Mouse (Mus musculus): ENCODE data around the gene C1qtnf12. TPM values are rescaled to one million over a fixed set of nuclear protein-coding genes. Genes with fewer than 3 reads are reported as not detected.
A peak's percentile ranks its signal among the peaks of the same experiment; 100 is the strongest.

Gene C1qtnf12
- polyA plus RNA-seq, 1 experiment = 186 TPM

GRCm38 (mm10) chr4:155992906-155993547 is 30.9 kb downstream of the C1qtnf12 start:
- Histone ChIP-seq H3K4me3 (ENCODE audit: low read depth, low read length) (peak overlapping the region; percentile 98), H3K4me1 (ENCODE audit: control insufficient read depth, insufficient read depth, insufficient read length, low read length) (peaks cover 10% of the 10 kb centered on the region), H3K27ac (ENCODE audit: insufficient read depth, low read depth, low read length) (peak overlapping the region; percentile 97), H3K36me3 (ENCODE audit: control insufficient read depth, insufficient read depth, low read length) (peaks cover 15% of the 10 kb centered on the region), H3K27me3 (ENCODE audit: control insufficient read depth, insufficient read depth, low read length) (no peaks in the 10 kb centered on the region)
- no peak for TF ChIP-seq CTCF (IDR thresholded peaks at IDR 0.05; ENCODE audit: extremely low read depth, insufficient read length, insufficient replicate concordance, low read depth, low read length)
- TF ChIP-seq POLR2A (IDR thresholded peaks at IDR 0.05; ENCODE audit: low read depth, low read length) = peak; percentile 24; the same call in 1 of the 2 replicates
- WGBS = under 1% methylated on average over 70 of the region's 70 CpGs

- WGBS = 1% methylated on average over 15 of the region's 15 CpGs
- H3K4me1 ChIP-seq (ENCODE audit: control insufficient read depth, insufficient read depth, insufficient read length, low read length) = peaks cover 10% of the 10 kb centered on the region
- H3K27me3 ChIP-seq (ENCODE audit: control insufficient read depth, insufficient read depth, low read length) = no peaks in the 10 kb centered on the region
- no peak for TF ChIP-seq POLR2A (IDR thresholded peaks at IDR 0.05; ENCODE audit: low read depth, low read length)
- no peak for TF ChIP-seq CTCF (IDR thresholded peaks at IDR 0.05; ENCODE audit: extremely low read depth, insufficient read length, insufficient replicate concordance, low read depth, low read length)
- peak overlapping the region; percentile 98 for H3K4me3 ChIP-seq (ENCODE audit: low read depth, low read length)
- H3K36me3 ChIP-seq (ENCODE audit: control insufficient read depth, insufficient read depth, low read length) = peaks cover 20% of the 10 kb centered on the region
- H3K27ac ChIP-seq (ENCODE audit: insufficient read depth, low read depth, low read length) = peak overlapping the region; percentile 97
Measured at GRCm38 (mm10) chr4:155993606-155994005, 31.5 kb downstream of the C1qtnf12 start.

DNA sequence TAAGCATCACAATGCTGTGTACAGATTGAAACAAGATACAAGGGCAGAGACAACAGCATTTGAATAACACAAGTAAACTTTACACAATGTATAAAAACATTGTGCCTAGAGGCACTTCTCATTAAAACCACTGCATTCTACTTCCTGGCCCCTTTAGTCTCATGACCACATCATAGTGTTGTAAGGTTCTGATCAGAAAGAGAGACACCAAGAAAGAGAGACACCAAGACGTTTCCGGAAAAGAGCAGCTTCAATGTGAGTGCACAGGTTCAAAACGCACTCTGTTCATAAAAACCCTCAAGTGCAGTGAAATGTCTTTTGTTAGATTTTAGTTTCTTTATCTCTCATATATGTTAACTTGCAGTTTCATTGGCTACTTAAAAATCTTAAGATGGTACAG is 42.0 kb downstream of the C1qtnf12 start:
- WGBS = 87% methylated on average over 3 of the region's 3 CpGs
- no peak for TF ChIP-seq CTCF (IDR thresholded peaks at IDR 0.05; ENCODE audit: extremely low read depth, insufficient read length, insufficient replicate concordance, low read depth, low read length)
- no peak for TF ChIP-seq POLR2A (IDR thresholded peaks at IDR 0.05; ENCODE audit: low read depth, low read length)
- no peaks in the 10 kb centered on the region for H3K27me3 ChIP-seq (ENCODE audit: control insufficient read depth, insufficient read depth, low read length)
- H3K27ac ChIP-seq (ENCODE audit: insufficient read depth, low read depth, low read length) = no peak overlapping the region
- no peak overlapping the region for H3K4me3 ChIP-seq (ENCODE audit: low read depth, low read length)
- H3K4me1 ChIP-seq (ENCODE audit: control insufficient read depth, insufficient read depth, insufficient read length, low read length) = no peaks in the 10 kb centered on the region
- H3K36me3 ChIP-seq (ENCODE audit: control insufficient read depth, insufficient read depth, low read length) = peaks cover 82% of the 10 kb centered on the region

GRCm38 (mm10) chr4:156008369-156008768 is 46.3 kb downstream of the C1qtnf12 start:
- H3K27ac ChIP-seq (ENCODE audit: insufficient read depth, low read depth, low read length) = no peak overlapping the region
- H3K36me3 ChIP-seq (ENCODE audit: control insufficient read depth, insufficient read depth, low read length) = peaks cover 82% of the 10 kb centered on the region
- 94% methylated on average over 4 of the region's 4 CpGs for WGBS
- no peaks in the 10 kb centered on the region for H3K27me3 ChIP-seq (ENCODE audit: control insufficient read depth, insufficient read depth, low read length)
- no peak overlapping the region for H3K4me3 ChIP-seq (ENCODE audit: low read depth, low read length)
- TF ChIP-seq CTCF (IDR thresholded peaks at IDR 0.05; ENCODE audit: extremely low read depth, insufficient read length, insufficient replicate concordance, low read depth, low read length) (no peak), POLR2A (IDR thresholded peaks at IDR 0.05; ENCODE audit: low read depth, low read length) (no peak)
- no peaks in the 10 kb centered on the region for H3K4me1 ChIP-seq (ENCODE audit: control insufficient read depth, insufficient read depth, insufficient read length, low read length)

DNA sequence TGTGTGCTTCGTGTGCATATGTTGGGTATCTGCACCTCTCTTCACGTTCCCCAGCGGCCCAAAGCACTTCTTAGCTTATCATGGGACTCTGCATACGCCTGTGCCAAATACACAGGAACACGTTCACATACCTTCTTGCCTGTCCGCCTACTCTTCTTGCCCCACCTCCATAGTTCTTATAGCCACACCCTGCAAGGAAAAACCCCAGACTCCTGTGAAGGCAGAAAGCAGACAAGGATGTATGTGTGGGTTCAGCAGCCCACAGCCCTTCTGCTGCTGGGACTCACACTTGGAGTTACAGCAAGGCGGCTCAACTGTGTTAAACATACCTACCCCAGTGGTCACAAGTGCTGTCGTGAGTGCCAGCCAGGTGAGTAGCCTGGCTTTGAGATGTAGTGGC is 51.5 kb downstream of the C1qtnf12 start, which contains the start of gene Tnfrsf4:
Tnfrsf4 (plus strand) TSS at position 207 of the 400 bp plus-strand sequence.
- peaks cover 59% of the 10 kb centered on the region for H3K36me3 ChIP-seq (ENCODE audit: control insufficient read depth, insufficient read depth, low read length)

GRCm38 (mm10) chr4:156014436-156014835 is 52.3 kb downstream of the C1qtnf12 start:
- no peak overlapping the region for H3K27ac ChIP-seq (ENCODE audit: insufficient read depth, low read depth, low read length)
- peaks cover 1% of the 10 kb centered on the region; the same call in 1 of the 2 replicates for H3K4me1 ChIP-seq (ENCODE audit: control insufficient read depth, insufficient read depth, insufficient read length, low read length)
- H3K36me3 ChIP-seq (ENCODE audit: control insufficient read depth, insufficient read depth, low read length) = peaks cover 51% of the 10 kb centered on the region
- H3K27me3 ChIP-seq (ENCODE audit: control insufficient read depth, insufficient read depth, low read length) = no peaks in the 10 kb centered on the region
- H3K4me3 ChIP-seq (ENCODE audit: low read depth, low read length) = no peak overlapping the region
- 89% methylated on average over 2 of the region's 2 CpGs for WGBS
- TF ChIP-seq CTCF (IDR thresholded peaks at IDR 0.05; ENCODE audit: extremely low read depth, insufficient read length, insufficient replicate concordance, low read depth, low read length) (no peak), POLR2A (IDR thresholded peaks at IDR 0.05; ENCODE audit: low read depth, low read length) (no peak)

More for the DNA sequence above, 51.5 kb downstream of the C1qtnf12 start, which contains the start of gene Tnfrsf4:
- WGBS = 74% methylated on average over 8 of the region's 8 CpGs
- no peak within 1 kb of the TSS for H3K27ac ChIP-seq (ENCODE audit: insufficient read depth, low read depth, low read length)
- no peak within 1 kb of the TSS for H3K4me3 ChIP-seq (ENCODE audit: low read depth, low read length)
- no peaks in the 10 kb centered on the region for H3K27me3 ChIP-seq (ENCODE audit: control insufficient read depth, insufficient read depth, low read length)
- no peak for TF ChIP-seq POLR2A (IDR thresholded peaks at IDR 0.05; ENCODE audit: low read depth, low read length)
- TF ChIP-seq CTCF (IDR thresholded peaks at IDR 0.05; ENCODE audit: extremely low read depth, insufficient read length, insufficient replicate concordance, low read depth, low read length) = no peak
- H3K4me1 ChIP-seq (ENCODE audit: control insufficient read depth, insufficient read depth, insufficient read length, low read length) = peaks cover 1% of the 10 kb centered on the region; the same call in 1 of the 2 replicates

Other genes with a start within 250 kb of the C1qtnf12 start
- gene Tmem240, start 227.5 kb upstream of the C1qtnf12 start, polyA plus RNA-seq (2012; rRNA removed) = 0.53 and 0.80 TPM in 2 replicates
- gene Atad3a, start 201.2 kb upstream of the C1qtnf12 start, polyA plus RNA-seq (2012; rRNA removed) = 57.3 and 65.5 TPM in 2 replicates
- gene Vwa1, start 187.6 kb upstream of the C1qtnf12 start, polyA plus RNA-seq (2012; rRNA removed) = 18.5 and 125 TPM in 2 replicates
- gene Tmem88b, start 176.4 kb upstream of the C1qtnf12 start, polyA plus RNA-seq (2012; rRNA removed) = 0.63 and 2.6 TPM in 2 replicates
- not detected in 2 replicates for gene Ankrd65, start 171.9 kb upstream of the C1qtnf12 start, polyA plus RNA-seq (2012; rRNA removed)
- 34.5 and 36.4 TPM in 2 replicates for gene Mrpl20, start 159.4 kb upstream of the C1qtnf12 start, polyA plus RNA-seq (2012; rRNA removed)
- 20.5 and 31.3 TPM in 2 replicates for gene Ccnl2, start 149.8 kb upstream of the C1qtnf12 start, polyA plus RNA-seq (2012; rRNA removed)
- 113 and 159 TPM in 2 replicates for gene Aurkaip1, start 131.0 kb upstream of the C1qtnf12 start, polyA plus RNA-seq (2012; rRNA removed)
- gene Mxra8, start 122.6 kb upstream of the C1qtnf12 start, polyA plus RNA-seq (2012; rRNA removed) = 67.9 and 98.1 TPM in 2 replicates
- 111 and 153 TPM in 2 replicates for gene Dvl1, start 114.9 kb upstream of the C1qtnf12 start, polyA plus RNA-seq (2012; rRNA removed)
- 1.0 and 1.8 TPM in 2 replicates for gene Tas1r3, start 99.0 kb upstream of the C1qtnf12 start, polyA plus RNA-seq (2012; rRNA removed)
- 65.7 and 69.1 TPM in 2 replicates for gene Cptp, start 92.9 kb upstream of the C1qtnf12 start, polyA plus RNA-seq (2012; rRNA removed)
- 15.0 and 26.0 TPM in 2 replicates for gene Ints11, start 92.8 kb upstream of the C1qtnf12 start, polyA plus RNA-seq (2012; rRNA removed)
- 25.2 and 30.8 TPM in 2 replicates for gene Pusl1, start 70.5 kb upstream of the C1qtnf12 start, polyA plus RNA-seq (2012; rRNA removed)
- 11.1 and 15.9 TPM in 2 replicates for gene Acap3, start 70.5 kb upstream of the C1qtnf12 start, polyA plus RNA-seq (2012; rRNA removed)
- 73.5 and 206 TPM in 2 replicates for gene Ube2j2, start 18.5 kb upstream of the C1qtnf12 start, polyA plus RNA-seq (2012; rRNA removed)
- gene B3galt6, start 30.3 kb downstream of the C1qtnf12 start, polyA plus RNA-seq (2012; rRNA removed) = 5.5 and 7.4 TPM in 2 replicates
- 44.0 and 80.5 TPM in 2 replicates for gene Sdf4, start 30.6 kb downstream of the C1qtnf12 start, polyA plus RNA-seq (2012; rRNA removed)
- 2.1 and 6.3 TPM in 2 replicates for gene Tnfrsf4, start 51.5 kb downstream of the C1qtnf12 start, polyA plus RNA-seq (2012; rRNA removed)
- 3.9 and 6.1 TPM in 2 replicates for gene Tnfrsf18, start 63.8 kb downstream of the C1qtnf12 start, polyA plus RNA-seq (2012; rRNA removed)
- gene Ttll10, start 97.1 kb downstream of the C1qtnf12 start, polyA plus RNA-seq (2012; rRNA removed) = 5.2 and 9.1 TPM in 2 replicates
- gene 9430015G10Rik, start 147.7 kb downstream of the C1qtnf12 start, polyA plus RNA-seq (2012; rRNA removed) = 7.4 and 8.3 TPM in 2 replicates
- gene Rnf223, start 168.2 kb downstream of the C1qtnf12 start, polyA plus RNA-seq (2012; rRNA removed) = 0.10 and 0.33 TPM in 2 replicates
- 53.6 and 101 TPM in 2 replicates for gene Agrn, start 235.2 kb downstream of the C1qtnf12 start, polyA plus RNA-seq (2012; rRNA removed)
- 28.1 and 90.2 TPM in 2 replicates for gene Isg15, start 238.5 kb downstream of the C1qtnf12 start, polyA plus RNA-seq (2012; rRNA removed)
- gene AW011738, start 241.0 kb downstream of the C1qtnf12 start, polyA plus RNA-seq (2012; rRNA removed) = 1.6 and 1.8 TPM in 2 replicates

All from small intestine, adult 2 months (tissue).